Mouse (Mus musculus) embryonic fibroblast, embryonic 13.5 days (primary cell): ENCODE measurements around the gene Coro6.

Experiments
- CTCF ChIP-seq: IDR thresholded peaks from 2 replicates; pipeline ENCODE4 v1.5.1; 2011; ENCODE audit warnings: mild to moderate bottlenecking, control low read depth, low read length, moderate library complexity, borderline replicate concordance; ENCODE audit not compliant: insufficient read depth
- POLR2A ChIP-seq: IDR thresholded peaks from 2 replicates; pipeline ENCODE4 v1.6.1; 2011; ENCODE audit warnings: low read depth, mild to moderate bottlenecking, control low read depth, low read length, moderate library complexity

DNA sequence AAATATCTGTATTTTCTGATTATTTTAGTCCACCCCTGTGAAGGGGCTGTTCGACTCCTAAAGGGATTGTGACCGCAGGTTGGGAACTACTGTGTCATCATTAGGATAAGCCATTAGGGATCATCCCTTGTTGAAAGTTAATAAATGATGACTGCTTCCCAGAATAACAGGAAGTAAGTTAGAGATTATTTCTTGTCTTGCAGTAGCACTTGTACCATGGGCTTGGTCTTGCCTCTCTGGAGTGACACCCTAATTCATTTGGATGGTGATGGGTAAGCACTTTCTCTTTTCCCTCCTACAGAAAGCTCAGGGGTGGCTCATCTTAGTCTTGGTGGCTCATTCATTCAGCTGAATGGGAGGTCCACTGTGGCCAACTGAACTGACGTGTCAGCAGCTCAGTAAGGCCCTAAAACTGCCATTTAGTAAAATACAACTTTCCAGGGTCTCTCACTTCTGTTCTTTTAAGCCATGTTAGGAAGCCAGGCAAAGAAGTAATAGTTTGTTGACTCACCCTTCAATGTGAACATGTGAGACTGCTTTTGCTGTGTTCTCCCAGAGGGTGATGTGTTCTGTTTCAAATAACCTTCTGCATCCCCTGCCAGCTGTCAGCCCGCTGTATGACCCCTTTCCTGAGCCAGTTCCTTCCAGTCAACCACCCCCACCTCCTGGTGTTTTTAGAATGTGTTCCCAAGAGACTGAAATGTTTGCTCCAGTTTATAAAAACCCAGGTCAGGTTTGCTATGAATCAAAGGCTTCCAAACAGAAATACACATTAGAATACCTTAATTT is 45.8 kb upstream of the Coro6 start:
- TF ChIP-seq POLR2A: no peak
- no peak for TF ChIP-seq CTCF
